Mouse (Mus musculus) heart, postnatal 0 days (tissue): ENCODE data around the gene Ephb2. TPM values are rescaled to one million over a fixed set of nuclear protein-coding genes. Genes with fewer than 3 reads are reported as not detected.

ENCODE experiments used
- ATAC-seq: fragments of 200-750 bp; cut with Nextera tagmentation; 2 replicates; pipeline ENCODE4 v1.8.0; 2017; ENCODE audit warnings: low read depth, moderate number of reproducible peaks, moderate library complexity; ENCODE audit not compliant: insufficient read depth
- DNase-seq: peaks from one replicate; pipeline ENCODE4 v3.0.0-alpha.2; 2016; ENCODE audit warnings: low spot score
- H3K27ac ChIP-seq: fragments of 300-500 bp; sonication (generic); 2 replicates; pipeline ENCODE4 v1.5.1; 2014; ENCODE audit warnings: low read depth, mild to moderate bottlenecking
- H3K27me3 ChIP-seq: fragments of 300-500 bp; sonication (generic); 2 replicates; pipeline ENCODE4 v1.6.1; 2014; ENCODE audit warnings: low read length, mixed read lengths; ENCODE audit not compliant: control insufficient read depth, insufficient read depth
- H3K36me3 ChIP-seq: fragments of 300-500 bp; sonication (generic); replicated peaks from 2 replicates; pipeline ENCODE4 v1.6.1; 2014; ENCODE audit warnings: low read length, mixed read lengths; ENCODE audit not compliant: control insufficient read depth, insufficient read depth
- H3K4me1 ChIP-seq: fragments of 300-500 bp; sonication (generic); 2 replicates; pipeline ENCODE4 v1.6.1; 2014; ENCODE audit warnings: antibody characterized with exemption; ENCODE audit not compliant: control insufficient read depth, insufficient read depth
- H3K4me2 ChIP-seq: fragments of 300-500 bp; sonication (generic); 2 replicates; pipeline ENCODE4 v1.6.1; 2014; ENCODE audit warnings: low read depth, mild to moderate bottlenecking, low read length, moderate library complexity
- H3K4me3 ChIP-seq: fragments of 300-500 bp; sonication (generic); 2 replicates; pipeline ENCODE4 v1.5.1; 2014; ENCODE audit warnings: low read depth, low read length
- H3K9ac ChIP-seq: fragments of 300-500 bp; sonication (generic); replicated peaks from 2 replicates; pipeline ENCODE4 v1.6.1; 2014; ENCODE audit warnings: low read depth, low read length, mixed read lengths
- H3K9me3 ChIP-seq: fragments of 300-500 bp; sonication (generic); replicated peaks from 2 replicates; pipeline ENCODE4 v1.6.1; 2016; ENCODE audit warnings: low read length; ENCODE audit not compliant: control insufficient read depth
- CTCF ChIP-seq: IDR thresholded peaks from 2 replicates; pipeline ENCODE4 v1.5.1; 2016; ENCODE audit warnings: antibody characterized with exemption, control low read depth, low read depth
- EP300 ChIP-seq: IDR thresholded peaks from 2 replicates; pipeline ENCODE4 v1.6.1; 2016; ENCODE audit warnings: antibody characterized with exemption, low read depth
- WGBS: fragments of 180-500 bp; shearing (Covaris S2); extraction: QIAGEN DNeasy Blood & Tissue Kit; methylation state at CpG from one replicate; pipeline ENCODE4 v1.1.7; 2014; 5-methylcytosine and 5-hydroxymethylcytosine counted together
- polyA plus RNA-seq: library from polyadenylated mRNA; unstranded; fragments of >200 nt; fragmentation: Nextera tagmentation; extraction: Ambion mirVana; gene quantifications from 2 replicates; pipeline ENCODE4 v1.2.1, GENCODE M21; 2015
- total RNA-seq: library from RNA; depleted of rRNA; stranded (reverse); fragments of >200 nt; gene quantifications from 2 replicates; pipeline ENCODE4 v1.2.3, GENCODE M21; 2014; ENCODE audit warnings: low replicate concordance

Ephb2 gene
- total and polyA plus RNA-seq, 2 experiments from 2014 or later, result 0.19 to 10.2 TPM

- Histone ChIP-seq H3K4me2 (no peak overlapping the region), H3K27ac (no peak overlapping the region), H3K4me3 (no peak overlapping the region), H3K9ac (no peak overlapping the region), H3K9me3 (no peaks in the 10 kb centered on the region), H3K4me1 (no peaks in the 10 kb centered on the region), H3K36me3 (no peaks in the 10 kb centered on the region), H3K27me3 (0 out of 2 replicates have a peak, but pooled peaks cover 9% of the 10 kb centered on the region)
- WGBS, result 39% methylated on average over 10 of the region's 10 CpGs
- peak; percentile 34 for TF ChIP-seq CTCF
- TF ChIP-seq EP300, result no peak
- DNase-seq (peak; percentile 8), ATAC-seq (no peak)
Measured at GRCm38 (mm10) chr4:136667757-136668156, 168.0 kb downstream of the Ephb2 start.

GRCm38 (mm10) chr4:136666002-136666401 is 169.8 kb downstream of the Ephb2 start:
- WGBS, result 58% methylated on average over 4 of the region's 4 CpGs
- Histone ChIP-seq H3K4me1 (no peaks in the 10 kb centered on the region), H3K4me2 (no peak overlapping the region), H3K27me3 (0 out of 2 replicates have a peak, but pooled peaks cover 9% of the 10 kb centered on the region), H3K27ac (no peak overlapping the region), H3K36me3 (no peaks in the 10 kb centered on the region), H3K4me3 (no peak overlapping the region), H3K9me3 (no peaks in the 10 kb centered on the region), H3K9ac (no peak overlapping the region)
- DNase-seq (no peak), ATAC-seq (no peak)
- TF ChIP-seq CTCF (0 out of 2 replicates have a peak, but pooled peaks have one; percentile 12), EP300 (no peak)

GRCm38 (mm10) chr4:136665068-136665467 is 170.7 kb downstream of the Ephb2 start:
- Histone ChIP-seq H3K27me3 (0 out of 2 replicates have a peak, but pooled peaks cover 9% of the 10 kb centered on the region), H3K27ac (no peak overlapping the region), H3K9me3 (no peaks in the 10 kb centered on the region), H3K4me3 (no peak overlapping the region), H3K4me2 (no peak overlapping the region), H3K36me3 (no peaks in the 10 kb centered on the region), H3K9ac (no peak overlapping the region), H3K4me1 (no peaks in the 10 kb centered on the region)
- no peak for ATAC-seq
- no peak for DNase-seq
- TF ChIP-seq CTCF (no peak), EP300 (no peak)
- WGBS, result 45% methylated on average over 9 of the region's 9 CpGs

GRCm38 (mm10) chr4:136657914-136658313 is 177.9 kb downstream of the Ephb2 start:
- H3K4me3 ChIP-seq, result no peak overlapping the region
- H3K36me3 ChIP-seq, result no peaks in the 10 kb centered on the region
- H3K4me1 ChIP-seq, result no peaks in the 10 kb centered on the region; the same call in 1 of the 2 replicates
- ATAC-seq, result no peak
- H3K4me2 ChIP-seq, result no peak overlapping the region
- TF ChIP-seq EP300 (no peak), CTCF (no peak)
- 63% methylated on average over 3 of the region's 3 CpGs for WGBS
- no peak for DNase-seq
- H3K27me3 ChIP-seq, result peaks cover 34% of the 10 kb centered on the region
- H3K9me3 ChIP-seq, result no peaks in the 10 kb centered on the region
- no peak overlapping the region for H3K9ac ChIP-seq
- H3K27ac ChIP-seq, result no peak overlapping the region

GRCm38 (mm10) chr4:136653692-136654234 is 182.0 kb downstream of the Ephb2 start:
- no peak overlapping the region for H3K4me2 ChIP-seq

GRCm38 (mm10) chr4:136653019-136653418 is 182.8 kb downstream of the Ephb2 start:
- H3K9ac ChIP-seq, result no peak overlapping the region
- no peaks in the 10 kb centered on the region for H3K36me3 ChIP-seq
- H3K4me3 ChIP-seq, result no peak overlapping the region
- no peak overlapping the region for H3K4me2 ChIP-seq
- peaks cover 70% of the 10 kb centered on the region for H3K27me3 ChIP-seq
- DNase-seq, result peak; percentile 15
- H3K9me3 ChIP-seq, result no peaks in the 10 kb centered on the region
- peaks cover 17% of the 10 kb centered on the region for H3K4me1 ChIP-seq
- ATAC-seq, result no peak
- WGBS, result 55% methylated on average over 6 of the region's 6 CpGs
- TF ChIP-seq EP300, result no peak
- TF ChIP-seq CTCF, result no peak
- no peak overlapping the region for H3K27ac ChIP-seq

More at GRCm38 (mm10) chr4:136653692-136654234, 182.0 kb downstream of the Ephb2 start:
- TF ChIP-seq CTCF (no peak), EP300 (no peak)
- H3K4me1 ChIP-seq, result peaks cover 17% of the 10 kb centered on the region
- DNase-seq (no peak), ATAC-seq (no peak)
- no peak overlapping the region for H3K9ac ChIP-seq
- peaks cover 69% of the 10 kb centered on the region for H3K27me3 ChIP-seq
- no peaks in the 10 kb centered on the region for H3K36me3 ChIP-seq
- no peak overlapping the region for H3K4me3 ChIP-seq
- no peak overlapping the region for H3K27ac ChIP-seq
- 74% methylated on average over 10 of the region's 10 CpGs for WGBS
- no peaks in the 10 kb centered on the region for H3K9me3 ChIP-seq
